Mouse (Mus musculus) heart, adult 18-20 months (tissue): ENCODE measurements around the gene Vmn2r23. TPM values are rescaled to one million over a fixed set of nuclear protein-coding genes. Genes with fewer than 3 reads are reported as not detected.
"Not testable (repeated sequence)": the region's sequence is repeated elsewhere in the genome, so short reads cannot be mapped to it uniquely, and the experiment has no call there.

Experiments
- DNase-seq, 2 experiments: peaks; one replicate each; pipeline ENCODE4 v3.0.0; 2021 to 2022; ENCODE audit warnings: mixed read lengths in 1 of 2
- long read RNA-seq, 2 experiments: library from polyadenylated mRNA; stranded (forward); transcript quantifications; one replicate each; pipeline ENCODE4 v2.0.0; 2021
- total RNA-seq, 2 experiments: library from RNA; stranded (reverse); gene quantifications; 2 replicates each; pipeline ENCODE4 v1.2.3; 2021

Gene Vmn2r23
- total RNA-seq: not detected
- long read RNA-seq, experiment 1: 0 reads
- long read RNA-seq, experiment 2: 0 reads

- no peak for DNase-seq
These were observed at the start of gene Vmn2r23 for GRCm38 (mm10) chr6:123702370-123702769. Vmn2r23 (plus strand) TSS chr6:123702670.

- DNase-seq: no peak
These were observed 45.4 kb upstream of the Vmn2r23 start for GRCm38 (mm10) chr6:123657040-123657439.

GRCm38 (mm10) chr6:123696639-123697038, 5.8 kb upstream of the Vmn2r23 start:
- not testable (repeated sequence) for DNase-seq

GRCm38 (mm10) chr6:123697213-123697612, 5.3 kb upstream of the Vmn2r23 start:
- no peak for DNase-seq

- DNase-seq: no peak
These were observed 67.6 kb downstream of the Vmn2r23 start for GRCm38 (mm10) chr6:123770031-123770430.

- no peak for DNase-seq
These were observed 76.1 kb downstream of the Vmn2r23 start, which contains the start of gene Vmn2r24 for GRCm38 (mm10) chr6:123778579-123778978. Vmn2r24 (plus strand) TSS chr6:123778879.

GRCm38 (mm10) chr6:123784857-123785256, 82.4 kb downstream of the Vmn2r23 start:
- DNase-seq: no peak

GRCm38 (mm10) chr6:123793746-123794145, 91.3 kb downstream of the Vmn2r23 start:
- no peak for DNase-seq

Other genes with a start within 250 kb of the Vmn2r23 start
- not detected for gene Vmn2r21, start 169.3 kb upstream of the Vmn2r23 start, total RNA-seq
- gene Vmn2r22, start 51.9 kb upstream of the Vmn2r23 start, total RNA-seq: not detected
- not detected for gene Vmn2r24, start 76.2 kb downstream of the Vmn2r23 start, total RNA-seq
- gene Vmn2r25, start 150.8 kb downstream of the Vmn2r23 start, total RNA-seq: not detected